Mouse (Mus musculus): Measurements from ENCODE around the gene Adgrv1. TPM values are rescaled to one million over a fixed set of nuclear protein-coding genes. Genes with fewer than 3 reads are reported as not detected.
"Not testable (repeated sequence)": the region's sequence is repeated elsewhere in the genome, so short reads cannot be mapped to it uniquely, and the experiment has no call there.

Adgrv1 gene
- polyA plus RNA-seq, 1 experiment from 2014 or later: 41.9 TPM

- WGBS: 85% methylated on average over 6 of the region's 6 CpGs
- H3K9me3 ChIP-seq (ENCODE audit: control insufficient read depth, low read length): no peaks in the 10 kb centered on the region
- H3K4me3 ChIP-seq (ENCODE audit: low read depth, low read length): no peak overlapping the region
- no peak overlapping the region for H3K27ac ChIP-seq (ENCODE audit: low read depth, low read length)
- no peak overlapping the region for H3K9ac ChIP-seq (ENCODE audit: low read length)
- H3K4me1 ChIP-seq (replicated peaks; ENCODE audit: control insufficient read depth, insufficient read depth, low read length): no peaks in the 10 kb centered on the region
- no peaks in the 10 kb centered on the region for H3K27me3 ChIP-seq (ENCODE audit: control insufficient read depth, insufficient read depth, low read length)
- ATAC-seq (replicated peaks; ENCODE audit: low FRiP score) (no peak), DNase-seq (ENCODE audit: low spot score) (no peak)
- H3K4me2 ChIP-seq (ENCODE audit: low read depth, low read length, severe bottlenecking): no peak overlapping the region
- H3K36me3 ChIP-seq (ENCODE audit: control insufficient read depth, insufficient read depth, low read length): no peaks in the 10 kb centered on the region
Observed at GRCm38 (mm10) chr13:81282193-81282592, 350.8 kb downstream of the Adgrv1 start.

DNA sequence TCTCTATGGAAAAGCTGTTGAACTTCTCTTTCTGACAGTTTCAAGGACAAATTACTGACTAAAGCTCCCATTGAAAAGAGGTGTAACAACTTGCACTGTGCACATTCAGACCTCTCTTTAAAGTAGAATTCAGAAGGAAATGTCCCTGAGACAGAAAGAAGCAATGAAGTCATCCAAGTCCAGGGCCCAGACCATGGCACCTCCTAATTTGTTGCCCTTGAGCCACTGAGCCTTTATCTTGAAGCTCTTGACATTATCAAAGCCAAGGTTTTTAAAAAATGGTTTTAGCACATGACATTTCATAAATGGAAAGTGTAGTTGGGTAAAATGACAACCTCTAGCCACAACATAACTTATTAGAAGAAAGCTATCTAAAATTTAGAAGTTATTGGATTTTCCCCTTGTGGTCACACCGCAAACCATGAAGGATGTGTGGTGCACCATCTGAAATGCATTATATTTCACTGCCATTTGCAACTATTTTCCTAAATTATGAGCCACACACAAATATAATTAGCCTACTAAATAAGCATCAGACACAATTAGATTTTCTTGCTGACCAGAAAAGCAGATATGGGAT lies 352.2 kb downstream of the Adgrv1 start:
- Histone ChIP-seq H3K27me3 (ENCODE audit: control insufficient read depth, insufficient read depth, low read length) (no peaks in the 10 kb centered on the region), H3K4me2 (ENCODE audit: low read depth, low read length, severe bottlenecking) (no peak overlapping the region), H3K4me3 (ENCODE audit: low read depth, low read length) (no peak overlapping the region), H3K36me3 (ENCODE audit: control insufficient read depth, insufficient read depth, low read length) (no peaks in the 10 kb centered on the region), H3K9me3 (ENCODE audit: control insufficient read depth, low read length) (no peaks in the 10 kb centered on the region), H3K4me1 (replicated peaks; ENCODE audit: control insufficient read depth, insufficient read depth, low read length) (no peaks in the 10 kb centered on the region), H3K27ac (ENCODE audit: low read depth, low read length) (no peak overlapping the region), H3K9ac (ENCODE audit: low read length) (no peak overlapping the region)
- ATAC-seq (replicated peaks; ENCODE audit: low FRiP score) (no peak), DNase-seq (ENCODE audit: low spot score) (no peak)
- 100% methylated on average over 1 of the region's 1 CpGs for WGBS

DNA sequence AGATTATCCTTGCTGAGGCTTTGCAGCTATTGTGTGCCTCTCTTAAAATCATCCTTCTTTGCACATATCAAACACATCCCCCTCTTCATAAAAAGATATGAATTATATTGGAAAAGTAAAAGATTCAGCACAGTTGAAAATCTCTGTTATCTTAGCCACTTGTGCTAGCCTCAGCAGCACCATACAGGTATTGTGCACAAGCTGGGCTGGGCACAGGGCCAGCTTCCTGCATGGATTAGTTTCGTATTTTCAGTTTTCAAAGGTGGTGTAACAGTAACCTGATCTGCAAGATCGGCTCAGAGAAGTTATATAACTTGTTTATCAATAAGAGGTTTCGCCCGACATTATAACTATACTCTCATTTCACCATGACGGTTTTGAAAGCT lies 353.6 kb downstream of the Adgrv1 start:
- no peaks in the 10 kb centered on the region for H3K4me1 ChIP-seq (replicated peaks; ENCODE audit: control insufficient read depth, insufficient read depth, low read length)
- DNase-seq (ENCODE audit: low spot score) (no peak), ATAC-seq (replicated peaks; ENCODE audit: low FRiP score) (no peak)
- H3K9ac ChIP-seq (ENCODE audit: low read length): no peak overlapping the region
- no peak overlapping the region for H3K27ac ChIP-seq (ENCODE audit: low read depth, low read length)
- H3K4me2 ChIP-seq (ENCODE audit: low read depth, low read length, severe bottlenecking): no peak overlapping the region
- H3K36me3 ChIP-seq (ENCODE audit: control insufficient read depth, insufficient read depth, low read length): no peaks in the 10 kb centered on the region
- no peaks in the 10 kb centered on the region for H3K9me3 ChIP-seq (ENCODE audit: control insufficient read depth, low read length)
- WGBS: 82% methylated on average over 5 of the region's 5 CpGs
- no peaks in the 10 kb centered on the region for H3K27me3 ChIP-seq (ENCODE audit: control insufficient read depth, insufficient read depth, low read length)
- H3K4me3 ChIP-seq (ENCODE audit: low read depth, low read length): no peak overlapping the region

- Histone ChIP-seq H3K27me3 (ENCODE audit: control insufficient read depth, insufficient read depth, low read length) (no peaks in the 10 kb centered on the region), H3K27ac (ENCODE audit: low read depth, low read length) (no peak overlapping the region), H3K9ac (ENCODE audit: low read length) (no peak overlapping the region), H3K4me1 (replicated peaks; ENCODE audit: control insufficient read depth, insufficient read depth, low read length) (no peaks in the 10 kb centered on the region), H3K36me3 (ENCODE audit: control insufficient read depth, insufficient read depth, low read length) (no peaks in the 10 kb centered on the region), H3K9me3 (ENCODE audit: control insufficient read depth, low read length) (no peaks in the 10 kb centered on the region), H3K4me3 (ENCODE audit: low read depth, low read length) (no peak overlapping the region), H3K4me2 (ENCODE audit: low read depth, low read length, severe bottlenecking) (no peak overlapping the region)
- DNase-seq (ENCODE audit: low spot score): no peak
- 79% methylated on average over 2 of the region's 2 CpGs for WGBS
- no peak for ATAC-seq (replicated peaks; ENCODE audit: low FRiP score)
Observed at GRCm38 (mm10) chr13:81278669-81279350, 354.1 kb downstream of the Adgrv1 start.

GRCm38 (mm10) chr13:81273837-81274236 lies 359.1 kb downstream of the Adgrv1 start:
- Histone ChIP-seq H3K9me3 (ENCODE audit: control insufficient read depth, low read length) (no peaks in the 10 kb centered on the region), H3K4me2 (ENCODE audit: low read depth, low read length, severe bottlenecking) (no peak overlapping the region), H3K9ac (ENCODE audit: low read length) (no peak overlapping the region), H3K27ac (ENCODE audit: low read depth, low read length) (no peak overlapping the region), H3K27me3 (ENCODE audit: control insufficient read depth, insufficient read depth, low read length) (no peaks in the 10 kb centered on the region), H3K4me1 (replicated peaks; ENCODE audit: control insufficient read depth, insufficient read depth, low read length) (no peaks in the 10 kb centered on the region), H3K36me3 (ENCODE audit: control insufficient read depth, insufficient read depth, low read length) (no peaks in the 10 kb centered on the region), H3K4me3 (ENCODE audit: low read depth, low read length) (no peak overlapping the region)
- DNase-seq (ENCODE audit: low spot score): no peak
- no peak for ATAC-seq (replicated peaks; ENCODE audit: low FRiP score)
- 96% methylated on average over 1 of the region's 1 CpGs for WGBS

DNA sequence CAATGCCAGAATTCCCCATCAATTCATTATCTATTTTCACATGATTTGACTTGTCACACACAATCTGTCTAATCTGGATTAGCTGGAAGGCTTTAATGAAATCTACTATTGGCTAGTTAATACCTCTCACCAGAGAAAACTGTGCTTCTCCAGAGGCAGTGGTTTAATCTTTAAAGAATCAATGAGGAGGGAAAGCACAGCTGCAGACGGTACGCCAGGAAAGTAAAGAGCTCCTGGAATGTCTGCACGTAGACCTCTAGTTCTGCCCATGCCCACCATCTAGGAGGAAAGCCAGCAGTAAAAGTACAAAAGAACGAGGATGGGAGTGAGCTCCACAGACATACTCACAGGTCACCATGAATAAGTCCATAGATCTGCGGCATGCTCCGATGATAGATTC lies 362.6 kb downstream of the Adgrv1 start:
- Histone ChIP-seq H3K4me2 (ENCODE audit: low read depth, low read length, severe bottlenecking) (no peak overlapping the region), H3K27me3 (ENCODE audit: control insufficient read depth, insufficient read depth, low read length) (no peaks in the 10 kb centered on the region), H3K36me3 (ENCODE audit: control insufficient read depth, insufficient read depth, low read length) (no peaks in the 10 kb centered on the region), H3K4me1 (replicated peaks; ENCODE audit: control insufficient read depth, insufficient read depth, low read length) (no peaks in the 10 kb centered on the region), H3K9ac (ENCODE audit: low read length) (no peak overlapping the region), H3K4me3 (ENCODE audit: low read depth, low read length) (no peak overlapping the region), H3K27ac (ENCODE audit: low read depth, low read length) (no peak overlapping the region), H3K9me3 (ENCODE audit: control insufficient read depth, low read length) (no peaks in the 10 kb centered on the region)
- 62% methylated on average over 6 of the region's 6 CpGs for WGBS
- DNase-seq (ENCODE audit: low spot score): no peak
- ATAC-seq (replicated peaks; ENCODE audit: low FRiP score): no peak

GRCm38 (mm10) chr13:81269056-81269455 lies 363.9 kb downstream of the Adgrv1 start:
- Histone ChIP-seq H3K9ac (ENCODE audit: low read length) (no peak overlapping the region), H3K27me3 (ENCODE audit: control insufficient read depth, insufficient read depth, low read length) (no peaks in the 10 kb centered on the region), H3K36me3 (ENCODE audit: control insufficient read depth, insufficient read depth, low read length) (no peaks in the 10 kb centered on the region), H3K4me1 (replicated peaks; ENCODE audit: control insufficient read depth, insufficient read depth, low read length) (no peaks in the 10 kb centered on the region), H3K27ac (ENCODE audit: low read depth, low read length) (no peak overlapping the region), H3K9me3 (ENCODE audit: control insufficient read depth, low read length) (no peaks in the 10 kb centered on the region), H3K4me3 (ENCODE audit: low read depth, low read length) (no peak overlapping the region), H3K4me2 (ENCODE audit: low read depth, low read length, severe bottlenecking) (no peak overlapping the region)
- no peak for DNase-seq (ENCODE audit: low spot score)
- WGBS: 82% methylated on average over 6 of the region's 6 CpGs
- ATAC-seq (replicated peaks; ENCODE audit: low FRiP score): no peak

- H3K36me3 ChIP-seq (ENCODE audit: control insufficient read depth, insufficient read depth, low read length); ATAC-seq (replicated peaks; ENCODE audit: low FRiP score); H3K4me3 ChIP-seq (ENCODE audit: low read depth, low read length); H3K9ac ChIP-seq (ENCODE audit: low read length); H3K27ac ChIP-seq (ENCODE audit: low read depth, low read length); H3K9me3 ChIP-seq (ENCODE audit: control insufficient read depth, low read length); DNase-seq (ENCODE audit: low spot score); H3K27me3 ChIP-seq (ENCODE audit: control insufficient read depth, insufficient read depth, low read length); H3K4me2 ChIP-seq (ENCODE audit: low read depth, low read length, severe bottlenecking); H3K4me1 ChIP-seq (replicated peaks; ENCODE audit: control insufficient read depth, insufficient read depth, low read length): not testable (repeated sequence)
- WGBS: 71% methylated on average over 4 of the region's 4 CpGs
Observed at GRCm38 (mm10) chr13:81267489-81267888, 365.5 kb downstream of the Adgrv1 start.

DNA sequence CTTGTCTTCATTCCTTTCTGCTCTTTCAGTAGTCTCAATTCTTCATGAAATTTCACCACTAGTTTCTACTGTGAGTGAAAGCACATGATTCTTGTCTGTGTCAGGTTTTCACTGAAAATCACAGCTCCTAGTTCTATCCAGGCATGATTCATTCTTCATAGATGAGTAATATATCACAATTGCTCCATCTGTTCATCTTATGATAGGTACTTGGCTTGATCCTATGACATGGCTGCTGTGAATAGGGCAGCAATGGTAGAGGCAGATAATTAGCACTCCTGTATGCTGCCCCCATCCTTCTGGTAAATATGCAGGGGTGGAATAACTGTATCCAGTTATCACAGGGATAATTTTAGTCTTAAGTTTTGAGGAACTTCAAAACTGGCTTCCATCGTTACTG lies 368.5 kb downstream of the Adgrv1 start:
- WGBS: 93% methylated on average over 1 of the region's 1 CpGs
- no peaks in the 10 kb centered on the region for H3K9me3 ChIP-seq (ENCODE audit: control insufficient read depth, low read length)

More for the DNA sequence above, 368.5 kb downstream of the Adgrv1 start:
- no peak overlapping the region for H3K27ac ChIP-seq (ENCODE audit: low read depth, low read length)
- H3K36me3 ChIP-seq (ENCODE audit: control insufficient read depth, insufficient read depth, low read length): no peaks in the 10 kb centered on the region
- H3K4me3 ChIP-seq (ENCODE audit: low read depth, low read length): no peak overlapping the region
- H3K27me3 ChIP-seq (ENCODE audit: control insufficient read depth, insufficient read depth, low read length): no peaks in the 10 kb centered on the region
- DNase-seq (ENCODE audit: low spot score) (no peak), ATAC-seq (replicated peaks; ENCODE audit: low FRiP score) (no peak)
- no peaks in the 10 kb centered on the region for H3K4me1 ChIP-seq (replicated peaks; ENCODE audit: control insufficient read depth, insufficient read depth, low read length)
- no peak overlapping the region for H3K9ac ChIP-seq (ENCODE audit: low read length)
- no peak overlapping the region for H3K4me2 ChIP-seq (ENCODE audit: low read depth, low read length, severe bottlenecking)
